Mouse (Mus musculus): ENCODE measurements around the gene Erc2.

- TF ChIP-seq EP300 (IDR thresholded peaks at IDR 0.05; ENCODE audit: low read depth) = no peak
- no peak for TF ChIP-seq CTCF (IDR thresholded peaks at IDR 0.05; ENCODE audit: low read depth)
These were observed 439.6 kb downstream of the Erc2 start for GRCm38 (mm10) chr14:28061649-28062375.

Data from liver, embryonic 14.5 days (tissue).